Mouse (Mus musculus) adrenal gland, adult 10 weeks (tissue): ENCODE results near the gene Gm12258. TPM values are rescaled to one million over a fixed set of nuclear protein-coding genes. Genes with fewer than 3 reads are reported as not detected.

ENCODE experiments used
- polyA plus RNA-seq: library from polyadenylated mRNA; stranded (reverse); fragments of 350-450 nt; fragmentation: Illumina TruSeq; extraction: RNeasy Lipid Tissue Mini Kit (QIAGEN cat#74804); gene quantifications from one replicate; pipeline ENCODE4 v1.2.3, GENCODE M21; 2014; ENCODE audit warnings: low read depth, low replicate concordance

Gene Gm12258
- polyA plus RNA-seq, result 5.5 TPM

DNA sequence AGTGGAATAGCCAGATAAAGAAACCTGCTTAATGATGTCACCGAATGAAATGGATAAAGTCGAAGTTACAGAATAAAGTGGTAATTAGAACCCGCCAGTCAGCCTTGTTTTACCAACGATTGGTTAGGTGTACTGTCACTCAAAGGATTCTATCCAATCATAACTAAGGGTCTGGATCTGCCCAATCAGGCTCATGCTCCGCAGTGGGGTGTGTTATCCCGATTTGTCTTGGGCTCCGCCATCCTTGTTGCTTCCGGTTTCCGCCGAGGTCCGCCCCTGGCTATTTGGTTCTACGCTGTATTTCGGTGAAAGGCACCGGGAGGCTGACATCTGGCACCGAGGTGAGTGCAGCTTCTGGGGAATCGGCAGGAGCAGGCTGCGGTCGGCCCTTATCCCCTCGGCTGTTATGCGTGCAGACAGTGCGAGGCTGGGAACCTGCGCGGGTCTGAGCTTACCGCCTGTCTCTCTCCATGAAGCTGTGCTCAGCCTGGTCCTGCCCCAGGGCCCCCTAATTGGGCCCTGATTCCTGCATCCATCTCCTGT, at the start of gene Gm12258:
TSS of gene Gm12258 (plus strand) at position 240 of the 543 bp plus-strand sequence.

DNA sequence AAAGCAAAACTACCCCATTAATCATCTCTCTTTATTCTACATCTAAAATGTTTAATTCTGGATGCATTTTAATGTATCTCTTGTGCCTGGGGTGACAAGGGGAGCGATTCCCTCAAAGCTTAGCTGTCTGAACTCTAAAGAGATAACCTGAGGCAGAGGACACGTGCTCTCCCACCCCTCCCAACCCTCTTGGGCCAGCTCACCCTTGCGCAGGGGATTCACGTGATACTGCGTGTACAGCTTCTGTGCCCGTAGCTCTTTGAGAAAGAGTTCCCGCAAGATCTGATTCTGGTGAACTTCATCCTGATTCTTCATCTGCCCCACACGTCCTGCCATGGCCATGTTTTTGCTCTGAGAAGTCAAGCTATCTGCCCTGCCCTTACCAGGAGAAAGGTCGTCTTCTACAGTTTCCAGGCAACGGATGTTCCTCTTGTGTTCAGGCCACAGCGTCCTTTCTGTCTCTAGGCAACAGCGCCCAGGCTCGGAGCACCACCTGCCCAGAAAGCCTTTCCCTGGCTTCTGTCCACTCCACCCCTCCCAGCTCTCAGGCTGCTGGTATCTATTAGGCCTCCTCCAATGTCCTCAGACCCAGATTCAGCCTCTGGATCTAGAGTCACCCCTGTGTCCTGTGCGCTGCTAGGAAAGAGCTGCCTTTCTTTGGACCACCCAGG, 45.3 kb upstream of the Gm12258 start, which contains the start of gene Fam183b:
TSS of gene Fam183b (minus strand) at position 403 of the 671 bp plus-strand sequence.

DNA sequence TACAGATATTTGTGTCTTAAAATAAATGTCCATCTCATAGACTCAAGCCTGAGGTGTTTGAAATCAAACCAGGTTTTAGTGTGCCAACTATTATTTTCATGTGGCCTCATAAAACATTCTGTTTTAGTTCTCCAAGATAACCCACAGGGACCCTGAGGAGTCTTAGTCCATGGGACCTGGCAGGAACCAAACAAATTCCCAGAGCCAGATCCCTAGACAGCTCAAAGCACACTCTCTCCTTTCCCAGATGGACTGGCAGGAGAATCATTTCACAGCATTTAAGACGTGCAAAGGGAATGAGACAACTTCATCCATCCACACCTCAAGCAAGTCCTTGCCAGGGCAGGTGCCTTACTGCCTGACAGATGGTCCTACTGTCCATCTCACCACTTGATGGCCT, 32.3 kb upstream of the Gm12258 start, which contains the start of gene Olfr313:
TSS of gene Olfr313 (plus strand) at position 301 of the 400 bp plus-strand sequence.

DNA sequence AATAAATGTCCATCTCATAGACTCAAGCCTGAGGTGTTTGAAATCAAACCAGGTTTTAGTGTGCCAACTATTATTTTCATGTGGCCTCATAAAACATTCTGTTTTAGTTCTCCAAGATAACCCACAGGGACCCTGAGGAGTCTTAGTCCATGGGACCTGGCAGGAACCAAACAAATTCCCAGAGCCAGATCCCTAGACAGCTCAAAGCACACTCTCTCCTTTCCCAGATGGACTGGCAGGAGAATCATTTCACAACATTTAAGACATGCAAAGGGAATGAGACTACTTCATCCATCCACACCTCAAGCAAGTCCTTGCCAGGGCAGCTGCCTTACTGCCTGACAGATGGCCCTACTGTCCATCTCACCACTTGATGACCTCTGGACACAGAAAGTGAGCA, 18.0 kb upstream of the Gm12258 start, which contains the start of gene Olfr312:
TSS of gene Olfr312 (plus strand) at position 301 of the 400 bp plus-strand sequence.

DNA sequence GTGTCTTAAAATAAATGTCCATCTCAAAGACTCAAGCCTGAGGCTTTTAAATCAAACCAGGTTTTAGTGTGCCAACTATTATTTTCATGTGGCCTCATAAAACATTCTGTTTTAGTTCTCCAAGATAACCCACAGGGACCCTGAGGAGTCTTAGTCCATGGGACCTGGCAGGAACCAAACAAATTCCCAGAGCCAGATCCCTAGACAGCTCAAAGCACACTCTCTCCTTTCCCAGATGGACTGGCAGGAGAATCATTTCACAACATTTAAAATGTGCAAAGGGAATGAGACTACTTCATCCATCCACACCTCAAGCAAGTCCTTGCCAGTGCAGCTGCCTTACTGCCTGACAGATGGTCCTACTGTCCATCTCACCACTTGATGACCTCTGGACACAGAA, 8.0 kb upstream of the Gm12258 start, which contains the start of gene Olfr311:
TSS of gene Olfr311 (plus strand) at position 301 of the 400 bp plus-strand sequence.

DNA sequence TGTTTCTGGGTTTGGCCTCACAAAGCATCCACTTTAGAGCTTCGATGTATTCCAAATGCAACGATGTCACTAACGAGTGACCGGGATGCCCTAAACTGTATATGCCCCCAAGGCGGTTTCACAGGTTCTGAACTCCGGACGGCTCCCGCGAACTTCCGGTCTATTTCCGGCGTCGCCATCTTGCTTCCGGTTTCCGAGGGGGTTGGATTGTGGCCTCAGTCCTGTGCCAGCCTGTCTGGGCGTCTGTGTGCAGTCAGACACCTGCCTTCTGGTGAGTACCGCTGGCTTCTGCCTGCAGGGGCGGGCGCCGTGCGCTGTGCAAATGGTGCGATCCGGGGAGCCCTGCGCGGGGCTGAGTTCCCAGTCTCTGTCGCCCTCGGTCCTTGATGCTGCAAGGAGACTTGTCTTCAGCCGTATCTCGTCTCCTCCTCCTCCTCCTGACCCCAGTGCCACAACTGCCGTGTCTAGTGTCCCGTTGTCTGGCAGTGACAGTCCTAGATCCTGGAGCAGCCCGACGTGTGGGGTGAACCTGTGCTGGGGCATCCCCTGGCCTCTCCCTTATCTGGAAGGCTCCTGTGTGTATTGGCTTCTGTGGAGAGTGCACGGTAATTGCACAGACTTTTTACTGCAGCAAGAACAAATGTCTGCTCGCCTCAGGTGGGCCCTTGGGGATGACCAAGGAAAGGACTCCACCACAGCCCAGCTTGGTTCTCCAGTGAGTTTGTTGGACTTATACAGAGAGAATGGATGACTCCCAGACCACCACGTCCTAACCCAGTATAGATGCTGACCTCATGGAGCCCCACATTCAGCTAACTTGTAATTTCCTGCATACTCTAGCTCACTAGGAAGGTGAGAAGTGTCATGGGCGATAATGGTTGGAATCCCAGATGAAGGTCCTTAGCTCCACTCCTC, 20.3 kb downstream of the Gm12258 start, which contains the start of gene 2810021J22Rik:
TSS of gene 2810021J22Rik (plus strand) at position 178 of the 915 bp plus-strand sequence.

DNA sequence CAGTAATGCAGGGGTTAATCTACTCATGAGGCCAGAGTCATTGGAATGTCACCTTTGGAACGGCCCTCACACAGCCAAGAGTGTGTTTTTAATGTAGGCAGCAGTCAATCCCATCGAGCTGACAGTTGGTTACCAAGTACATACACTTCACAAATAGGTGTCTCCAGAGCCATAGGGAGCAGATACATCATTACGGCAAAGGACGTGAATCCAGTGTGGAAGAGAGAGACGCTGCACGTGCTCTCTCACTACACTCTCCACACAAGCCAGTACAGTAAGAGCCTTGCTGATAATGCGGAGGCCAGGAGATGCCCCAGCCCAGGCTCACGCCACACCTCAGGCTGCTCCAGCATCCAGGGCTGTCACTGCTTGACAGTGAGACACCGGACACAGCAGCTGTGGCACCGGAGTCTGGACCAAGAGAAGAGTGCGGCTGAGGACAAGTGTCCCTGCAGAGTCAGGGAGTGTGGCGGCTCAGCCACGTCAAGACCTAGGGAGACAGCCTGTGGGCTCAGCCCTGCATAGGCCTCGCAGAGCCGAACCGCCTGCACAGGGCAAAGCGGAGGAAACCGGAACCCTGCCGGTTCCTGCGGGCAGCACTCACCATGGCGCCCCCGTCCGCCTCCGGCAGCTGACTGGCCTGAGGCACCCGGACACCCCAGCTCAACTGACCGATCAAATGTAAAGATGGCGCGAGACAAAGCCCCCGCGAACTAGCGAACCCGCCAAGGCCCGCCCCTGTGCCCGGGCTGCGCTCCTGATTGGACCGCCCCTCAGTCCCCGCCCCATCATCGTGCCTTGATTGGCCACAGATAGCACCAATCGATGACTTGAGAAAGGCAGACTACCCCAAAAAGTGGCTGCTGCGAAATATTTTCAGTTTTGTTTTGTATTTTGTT, 56.8 kb downstream of the Gm12258 start, which contains the start of gene Zfp39:
TSS of gene Zfp39 (minus strand) at position 715 of the 899 bp plus-strand sequence.

Other genes with a start within 250 kb of the Gm12258 start
- gene 2210407C18Rik, start 231.1 kb upstream of the Gm12258 start, polyA plus RNA-seq, result not detected
- gene Olfr323, start 216.7 kb upstream of the Gm12258 start, polyA plus RNA-seq, result not detected
- not detected for gene Trim58, start 206.7 kb upstream of the Gm12258 start, polyA plus RNA-seq
- not detected for gene Olfr322, start 188.4 kb upstream of the Gm12258 start, polyA plus RNA-seq
- not detected for gene Olfr320, start 166.1 kb upstream of the Gm12258 start, polyA plus RNA-seq
- not detected for gene Olfr319, start 148.0 kb upstream of the Gm12258 start, polyA plus RNA-seq
- gene Olfr318, start 123.1 kb upstream of the Gm12258 start, polyA plus RNA-seq, result not detected
- not detected for gene Olfr317, start 107.9 kb upstream of the Gm12258 start, polyA plus RNA-seq
- gene Olfr316, start 94.4 kb upstream of the Gm12258 start, polyA plus RNA-seq, result not detected
- not detected for gene Olfr315, start 74.0 kb upstream of the Gm12258 start, polyA plus RNA-seq
- gene Olfr314, start 64.2 kb upstream of the Gm12258 start, polyA plus RNA-seq, result not detected
- 4.1 TPM for gene Fam183b, start 45.2 kb upstream of the Gm12258 start, polyA plus RNA-seq
- gene Olfr313, start 32.2 kb upstream of the Gm12258 start, polyA plus RNA-seq, result not detected
- gene Olfr312, start 17.9 kb upstream of the Gm12258 start, polyA plus RNA-seq, result not detected
- gene Olfr311, start 7.9 kb upstream of the Gm12258 start, polyA plus RNA-seq, result not detected
- 6.7 TPM for gene 2810021J22Rik, start 20.1 kb downstream of the Gm12258 start, polyA plus RNA-seq
- 5.9 TPM for gene Zfp39, start 57.1 kb downstream of the Gm12258 start, polyA plus RNA-seq
- gene Btnl10, start 70.8 kb downstream of the Gm12258 start, polyA plus RNA-seq, result not detected
- 13.2 TPM for gene Rnf187, start 91.8 kb downstream of the Gm12258 start, polyA plus RNA-seq
- not detected for gene Hist3h2ba, start 101.8 kb downstream of the Gm12258 start, polyA plus RNA-seq
- 13.1 TPM for gene Hist3h2a, start 107.5 kb downstream of the Gm12258 start, polyA plus RNA-seq
- not detected for gene Trim17, start 107.5 kb downstream of the Gm12258 start, polyA plus RNA-seq
- gene Trim11, start 130.9 kb downstream of the Gm12258 start, polyA plus RNA-seq, result 1.3 TPM